Comparison of ENCODE assay signal across 10 mouse cellular contexts in genomic region chr19:57136228-57136627, GRCm38 (mm10).
DNase-seq lines count a peak whose midpoint lies in the region; ATAC-seq lines count a peak whose summit lies in the region.
"Had no signal": no experiment of that assay in that cellular context is flagged by ENCODE, and none has a peak within 500 bp of the region (broad histone marks: within the 10 kb centered on the region; RNA-seq: fewer than 3 reads in every experiment).

No protein-coding gene starts in this region.

- H3K4me3 ChIP-seq in neural tube, embryonic 15.5 days (replicated peaks), result no peak overlapping the region
- H3K4me3 ChIP-seq in embryonic facial prominence, embryonic 14.5 days (ENCODE audit: low read depth, low read length), result no peak overlapping the region
- H3K4me3 ChIP-seq in liver, embryonic 11.5 days (ENCODE audit: low read depth, low read length), result no peak overlapping the region
- H3K4me3 ChIP-seq: embryonic facial prominence, embryonic 13.5 days; liver, embryonic 13.5 days had no signal

- no peaks in the 10 kb centered on the region for H3K36me3 ChIP-seq in neural tube, embryonic 15.5 days
- no peaks in the 10 kb centered on the region for H3K36me3 ChIP-seq in embryonic facial prominence, embryonic 14.5 days (ENCODE audit: control insufficient read depth, insufficient read depth, low read length)
- H3K36me3 ChIP-seq in liver, embryonic 11.5 days (ENCODE audit: control insufficient read depth, insufficient read depth, low read length), result 0 out of 2 replicates have a peak, but pooled peaks cover 2% of the 10 kb centered on the region
- H3K36me3 ChIP-seq: embryonic facial prominence, embryonic 13.5 days; liver, embryonic 13.5 days had no signal

- ATAC-seq in neural tube, embryonic 15.5 days (ENCODE audit: low FRiP score), result no peak
- ATAC-seq in embryonic facial prominence, embryonic 14.5 days (ENCODE audit: low read depth), result peak; percentile 62; the same call in 1 of the 2 replicates
- ATAC-seq in liver, embryonic 11.5 days (replicated peaks; ENCODE audit: low FRiP score), result peak; percentile 20; the same call in 1 of the 2 replicates

- no peak overlapping the region for H3K4me2 ChIP-seq in neural tube, embryonic 15.5 days
- no peak overlapping the region for H3K4me2 ChIP-seq in embryonic facial prominence, embryonic 14.5 days (ENCODE audit: low read depth, low read length)
- no peak overlapping the region for H3K4me2 ChIP-seq in liver, embryonic 11.5 days
- H3K4me2 ChIP-seq: embryonic facial prominence, embryonic 13.5 days; liver, embryonic 13.5 days had no signal

- no peaks in the 10 kb centered on the region for H3K9me3 ChIP-seq in neural tube, embryonic 15.5 days (replicated peaks)
- H3K9me3 ChIP-seq in embryonic facial prominence, embryonic 14.5 days (ENCODE audit: control insufficient read depth, low read length), result no peaks in the 10 kb centered on the region
- H3K9me3 ChIP-seq in liver, embryonic 11.5 days (ENCODE audit: control insufficient read depth, low read length), result no peaks in the 10 kb centered on the region
- H3K9me3 ChIP-seq: embryonic facial prominence, embryonic 13.5 days; liver, embryonic 13.5 days had no signal

- DNase-seq in neural tube, embryonic 10.5 days (ENCODE audit: extremely low spot score, low spot score), result peak; percentile 72
- DNase-seq in adrenal gland, postnatal 36 days, result peak; percentile 68 to 80
- peak; percentile 83 for DNase-seq in embryonic facial prominence, embryonic 14.5 days (ENCODE audit: low spot score)
- DNase-seq in heart, postnatal 4 days, result peak; percentile 83
- DNase-seq in liver, embryonic 11.5 days (ENCODE audit: low spot score), result no peak
- peak; percentile 84 to 86 for DNase-seq in natural killer cell, adult 2 months (ENCODE audit: low spot score in 2 of 2)
- DNase-seq in thymus, postnatal 10 days (ENCODE audit: low spot score in 2 of 2), result peak; percentile 70 to 83
- DNase-seq: liver, embryonic 13.5 days had no signal

- 50% methylated on average over 7 of the region's 7 CpGs for WGBS in neural tube, embryonic 15.5 days
- WGBS in embryonic facial prominence, embryonic 14.5 days, result 51% methylated on average over 7 of the region's 7 CpGs
- 41% methylated on average over 7 of the region's 7 CpGs for WGBS in liver, embryonic 11.5 days

- no peaks in the 10 kb centered on the region for H3K27me3 ChIP-seq in neural tube, embryonic 15.5 days (replicated peaks)
- H3K27me3 ChIP-seq in embryonic facial prominence, embryonic 14.5 days (replicated peaks; ENCODE audit: control insufficient read depth, insufficient read depth, low read length), result no peaks in the 10 kb centered on the region
- no peaks in the 10 kb centered on the region for H3K27me3 ChIP-seq in liver, embryonic 11.5 days (replicated peaks; ENCODE audit: control insufficient read depth, insufficient read depth, low read length)
- H3K27me3 ChIP-seq: embryonic facial prominence, embryonic 13.5 days; liver, embryonic 13.5 days had no signal

- no peak overlapping the region for H3K9ac ChIP-seq in neural tube, embryonic 15.5 days (replicated peaks)
- no peak overlapping the region for H3K9ac ChIP-seq in embryonic facial prominence, embryonic 14.5 days (ENCODE audit: low read depth, low read length)
- no peak overlapping the region for H3K9ac ChIP-seq in liver, embryonic 11.5 days (ENCODE audit: low read depth, low read length)
- H3K9ac ChIP-seq: embryonic facial prominence, embryonic 13.5 days; liver, embryonic 13.5 days had no signal

- H3K27ac ChIP-seq in neural tube, embryonic 15.5 days (replicated peaks), result no peak overlapping the region
- no peak overlapping the region for H3K27ac ChIP-seq in embryonic facial prominence, embryonic 14.5 days (replicated peaks; ENCODE audit: low read depth, low read length)
- H3K27ac ChIP-seq in liver, embryonic 11.5 days (ENCODE audit: low read depth, low read length), result no peak overlapping the region
- H3K27ac ChIP-seq: embryonic facial prominence, embryonic 13.5 days; liver, embryonic 13.5 days had no signal

- H3K4me1 ChIP-seq in neural tube, embryonic 15.5 days, result peaks cover 17% of the 10 kb centered on the region
- peaks cover 16% of the 10 kb centered on the region for H3K4me1 ChIP-seq in embryonic facial prominence, embryonic 14.5 days (ENCODE audit: control insufficient read depth, insufficient read depth, low read length)
- H3K4me1 ChIP-seq in liver, embryonic 11.5 days (replicated peaks; ENCODE audit: control insufficient read depth, insufficient read depth, low read length), result peaks cover 4% of the 10 kb centered on the region
